Mouse (Mus musculus) liver, adult 2 months (tissue): Measurements from ENCODE around the gene Washc3.

ENCODE experiments used
- CTCF ChIP-seq: fragments of 200-500 bp; IDR thresholded peaks from 2 replicates; pipeline ENCODE4 v1.5.1; 2011; ENCODE audit warnings: low read depth, low read length, control low read depth
- POLR2A ChIP-seq: fragments of 200-500 bp; IDR thresholded peaks from 2 replicates; pipeline ENCODE4 v1.6.1; 2011; ENCODE audit warnings: low read length, control low read depth; ENCODE audit not compliant: insufficient read depth; ENCODE audit errors: extremely low read depth

GRCm38 (mm10) chr10:88227962-88228361 is 27.1 kb downstream of the Washc3 start:
- no peak for TF ChIP-seq CTCF
- no peak for TF ChIP-seq POLR2A
